Mouse (Mus musculus): ENCODE results near the gene Ugcg. TPM values are rescaled to one million over a fixed set of nuclear protein-coding genes. Genes with fewer than 3 reads are reported as not detected.

Ugcg gene
- polyA plus RNA-seq, 1 experiment from 2014 or later = 7.6 TPM

DNA sequence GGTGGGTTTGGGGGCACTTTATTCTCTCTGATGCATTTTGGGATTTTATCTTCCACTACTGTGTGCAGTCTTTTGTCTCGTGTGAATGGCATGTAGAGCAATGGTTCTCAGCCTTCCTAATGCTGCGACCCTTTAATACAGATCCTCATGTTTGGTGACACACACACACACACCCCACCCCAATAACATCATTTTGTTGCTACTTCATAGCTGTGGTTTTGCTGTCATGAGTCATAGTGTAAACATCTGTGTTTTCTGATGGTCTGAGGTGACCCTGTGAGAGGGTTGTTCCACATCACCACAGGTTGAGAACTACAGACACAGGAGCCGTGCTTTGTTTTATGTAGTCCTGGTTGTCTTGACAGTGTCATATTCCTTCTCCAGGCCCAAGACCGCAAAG, 15.6 kb downstream of the Ugcg start:
- ATAC-seq (replicated peaks; ENCODE audit: low FRiP score, low read depth) (no peak), DNase-seq (ENCODE audit: low spot score) (no peak)
- peaks cover 6% of the 10 kb centered on the region; the same call in 1 of the 2 replicates for H3K36me3 ChIP-seq (ENCODE audit: insufficient read depth, low read length)
- peaks cover 6% of the 10 kb centered on the region; the same call in 1 of the 2 replicates for H3K4me1 ChIP-seq (replicated peaks; ENCODE audit: insufficient read depth, low read length)
- TF ChIP-seq CTCF (IDR thresholded peaks at IDR 0.05; ENCODE audit: low read depth) = no peak
- no peaks in the 10 kb centered on the region for H3K9me3 ChIP-seq (replicated peaks; ENCODE audit: low read length)
- no peak overlapping the region for H3K9ac ChIP-seq (ENCODE audit: low read depth, low read length)
- H3K27ac ChIP-seq = no peak overlapping the region
- no peak overlapping the region for H3K4me3 ChIP-seq (replicated peaks; ENCODE audit: low read depth, low read length)
- H3K27me3 ChIP-seq (ENCODE audit: insufficient read depth, low read length) = no peaks in the 10 kb centered on the region
- WGBS = 67% methylated on average over 4 of the region's 4 CpGs
- H3K4me2 ChIP-seq (ENCODE audit: low read length) = no peak overlapping the region

- no peak for TF ChIP-seq CTCF (IDR thresholded peaks at IDR 0.05; ENCODE audit: low read depth)
- H3K4me3 ChIP-seq (replicated peaks; ENCODE audit: low read depth, low read length) = no peak overlapping the region
- no peak overlapping the region for H3K27ac ChIP-seq
- no peak for DNase-seq (ENCODE audit: low spot score)
- WGBS = 24% methylated on average over 2 of the region's 2 CpGs
- H3K9ac ChIP-seq (ENCODE audit: low read depth, low read length) = no peak overlapping the region
- H3K36me3 ChIP-seq (ENCODE audit: insufficient read depth, low read length) = peaks cover 6% of the 10 kb centered on the region; the same call in 1 of the 2 replicates
- no peak for ATAC-seq (replicated peaks; ENCODE audit: low FRiP score, low read depth)
- no peaks in the 10 kb centered on the region for H3K27me3 ChIP-seq (ENCODE audit: insufficient read depth, low read length)
- H3K4me2 ChIP-seq (ENCODE audit: low read length) = no peak overlapping the region
- no peaks in the 10 kb centered on the region for H3K9me3 ChIP-seq (replicated peaks; ENCODE audit: low read length)
- no peaks in the 10 kb centered on the region for H3K4me1 ChIP-seq (replicated peaks; ENCODE audit: insufficient read depth, low read length)
Observed at GRCm38 (mm10) chr4:59205758-59206340, 16.8 kb downstream of the Ugcg start.

GRCm38 (mm10) chr4:59206600-59206999, 17.5 kb downstream of the Ugcg start:
- 68% methylated on average over 3 of the region's 4 CpGs for whole genome bisulfite sequencing

GRCm38 (mm10) chr4:59208607-59209006, 19.6 kb downstream of the Ugcg start:
- Histone ChIP-seq H3K27me3 (ENCODE audit: insufficient read depth, low read length) (no peaks in the 10 kb centered on the region), H3K4me2 (ENCODE audit: low read length) (no peak overlapping the region), H3K9ac (ENCODE audit: low read depth, low read length) (no peak overlapping the region), H3K4me3 (replicated peaks; ENCODE audit: low read depth, low read length) (no peak overlapping the region), H3K4me1 (replicated peaks; ENCODE audit: insufficient read depth, low read length) (no peaks in the 10 kb centered on the region), H3K9me3 (replicated peaks; ENCODE audit: low read length) (no peaks in the 10 kb centered on the region), H3K27ac (no peak overlapping the region), H3K36me3 (ENCODE audit: insufficient read depth, low read length) (peaks cover 6% of the 10 kb centered on the region; the same call in 1 of the 2 replicates)
- TF ChIP-seq CTCF (IDR thresholded peaks at IDR 0.05; ENCODE audit: low read depth) = no peak
- 94% methylated on average over 4 of the region's 4 CpGs for WGBS
- ATAC-seq (replicated peaks; ENCODE audit: low FRiP score, low read depth) (no peak), DNase-seq (ENCODE audit: low spot score) (no peak)

More at GRCm38 (mm10) chr4:59206600-59206999, 17.5 kb downstream of the Ugcg start:
- Histone ChIP-seq H3K4me2 (ENCODE audit: low read length) (no peak overlapping the region), H3K27me3 (ENCODE audit: insufficient read depth, low read length) (no peaks in the 10 kb centered on the region), H3K4me3 (replicated peaks; ENCODE audit: low read depth, low read length) (no peak overlapping the region), H3K4me1 (replicated peaks; ENCODE audit: insufficient read depth, low read length) (no peaks in the 10 kb centered on the region), H3K9me3 (replicated peaks; ENCODE audit: low read length) (no peaks in the 10 kb centered on the region), H3K36me3 (ENCODE audit: insufficient read depth, low read length) (peaks cover 6% of the 10 kb centered on the region; the same call in 1 of the 2 replicates), H3K27ac (no peak overlapping the region), H3K9ac (ENCODE audit: low read depth, low read length) (no peak overlapping the region)
- no peak for TF ChIP-seq CTCF (IDR thresholded peaks at IDR 0.05; ENCODE audit: low read depth)
- ATAC-seq (replicated peaks; ENCODE audit: low FRiP score, low read depth) (no peak), DNase-seq (ENCODE audit: low spot score) (no peak)

GRCm38 (mm10) chr4:59211181-59211580, 22.1 kb downstream of the Ugcg start:
- Histone ChIP-seq H3K4me1 (replicated peaks; ENCODE audit: insufficient read depth, low read length) (no peaks in the 10 kb centered on the region), H3K9ac (ENCODE audit: low read depth, low read length) (no peak overlapping the region), H3K4me2 (ENCODE audit: low read length) (no peak overlapping the region), H3K4me3 (replicated peaks; ENCODE audit: low read depth, low read length) (no peak overlapping the region), H3K27me3 (ENCODE audit: insufficient read depth, low read length) (no peaks in the 10 kb centered on the region), H3K9me3 (replicated peaks; ENCODE audit: low read length) (no peaks in the 10 kb centered on the region), H3K36me3 (ENCODE audit: insufficient read depth, low read length) (peaks cover 13% of the 10 kb centered on the region), H3K27ac (no peak overlapping the region)
- WGBS = 87% methylated on average over 9 of the region's 9 CpGs
- TF ChIP-seq CTCF (IDR thresholded peaks at IDR 0.05; ENCODE audit: low read depth) = no peak
- DNase-seq (ENCODE audit: low spot score) = no peak
- no peak for ATAC-seq (replicated peaks; ENCODE audit: low FRiP score, low read depth)

DNA sequence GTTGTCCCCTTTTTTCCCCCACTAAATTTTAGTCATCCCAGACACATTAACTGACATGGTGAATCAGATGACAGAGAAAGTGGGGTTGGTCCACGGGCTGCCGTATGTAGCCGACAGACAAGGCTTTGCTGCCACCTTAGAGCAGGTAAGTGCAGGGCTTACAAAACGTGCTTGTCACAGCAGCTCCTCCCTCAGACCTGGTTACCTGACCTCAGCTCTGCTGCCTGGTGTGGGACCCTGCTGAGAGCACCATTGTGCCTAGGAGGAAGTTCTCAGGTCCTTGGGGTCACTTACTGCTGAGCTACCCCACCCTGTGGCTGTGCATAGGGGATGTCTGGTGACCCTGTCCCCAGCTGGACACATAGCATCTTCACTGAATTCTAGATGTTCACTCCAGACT, 24.8 kb downstream of the Ugcg start:
- DNase-seq (ENCODE audit: low spot score) = no peak
- no peaks in the 10 kb centered on the region for H3K4me1 ChIP-seq (replicated peaks; ENCODE audit: insufficient read depth, low read length)
- no peak overlapping the region for H3K9ac ChIP-seq (ENCODE audit: low read depth, low read length)
- ATAC-seq (replicated peaks; ENCODE audit: low FRiP score, low read depth) = no peak
- no peak for TF ChIP-seq CTCF (IDR thresholded peaks at IDR 0.05; ENCODE audit: low read depth)
- peaks cover 8% of the 10 kb centered on the region; the same call in 1 of the 2 replicates for H3K36me3 ChIP-seq (ENCODE audit: insufficient read depth, low read length)
- no peak overlapping the region for H3K27ac ChIP-seq
- no peak overlapping the region for H3K4me2 ChIP-seq (ENCODE audit: low read length)
- H3K9me3 ChIP-seq (replicated peaks; ENCODE audit: low read length) = no peaks in the 10 kb centered on the region
- H3K4me3 ChIP-seq (replicated peaks; ENCODE audit: low read depth, low read length) = no peak overlapping the region
- WGBS = 84% methylated on average over 4 of the region's 4 CpGs
- no peaks in the 10 kb centered on the region for H3K27me3 ChIP-seq (ENCODE audit: insufficient read depth, low read length)

DNA sequence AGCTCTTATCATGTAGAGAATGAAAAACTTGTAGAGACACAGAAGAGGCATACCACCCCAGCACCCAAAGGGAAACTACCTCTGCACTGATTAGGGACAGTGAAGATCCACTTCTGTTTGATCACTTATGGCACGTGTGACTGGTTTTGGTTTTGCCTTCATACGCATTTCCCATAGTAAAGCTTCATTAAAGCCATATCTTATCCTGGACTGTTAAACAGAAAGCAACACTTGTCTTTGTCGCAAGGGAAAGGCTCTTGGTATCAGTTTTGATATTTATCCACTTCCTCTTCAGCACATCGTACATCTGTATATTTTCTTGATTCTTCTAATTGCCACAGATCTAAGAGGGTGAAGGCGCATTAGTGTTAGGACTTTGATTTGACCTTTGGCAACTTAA, 25.6 kb downstream of the Ugcg start:
- ATAC-seq (replicated peaks; ENCODE audit: low FRiP score, low read depth) = no peak
- H3K27ac ChIP-seq = no peak overlapping the region
- H3K9ac ChIP-seq (ENCODE audit: low read depth, low read length) = no peak overlapping the region
- DNase-seq (ENCODE audit: low spot score) = no peak
- TF ChIP-seq CTCF (IDR thresholded peaks at IDR 0.05; ENCODE audit: low read depth) = no peak
- H3K27me3 ChIP-seq (ENCODE audit: insufficient read depth, low read length) = no peaks in the 10 kb centered on the region
- H3K4me3 ChIP-seq (replicated peaks; ENCODE audit: low read depth, low read length) = no peak overlapping the region
- no peaks in the 10 kb centered on the region for H3K9me3 ChIP-seq (replicated peaks; ENCODE audit: low read length)
- H3K4me2 ChIP-seq (ENCODE audit: low read length) = no peak overlapping the region
- H3K36me3 ChIP-seq (ENCODE audit: insufficient read depth, low read length) = peaks cover 14% of the 10 kb centered on the region; the same call in 1 of the 2 replicates
- H3K4me1 ChIP-seq (replicated peaks; ENCODE audit: insufficient read depth, low read length) = no peaks in the 10 kb centered on the region
- 95% methylated on average over 5 of the region's 5 CpGs for WGBS

Measured in kidney, postnatal 0 days (tissue).